Mouse (Mus musculus): Measurements from ENCODE around the gene Akap1. TPM values are rescaled to one million over a fixed set of nuclear protein-coding genes. Genes with fewer than 3 reads are reported as not detected.
A peak's percentile ranks its signal among the peaks of the same experiment; 100 is the strongest.

The Akap1 gene
- polyA plus RNA-seq, 1 experiment from 2014 or later = 9.6 TPM

GRCm38 (mm10) chr11:88838630-88839029 lies 25.8 kb downstream of the Akap1 start:
- Histone ChIP-seq H3K36me3 (replicated peaks; ENCODE audit: control insufficient read depth, insufficient read depth, low read depth, low read length) (no peaks in the 10 kb centered on the region), H3K4me2 (ENCODE audit: low read depth, low read length) (no peak overlapping the region), H3K27me3 (ENCODE audit: control insufficient read depth, insufficient read depth, low read length) (no peaks in the 10 kb centered on the region), H3K4me1 (ENCODE audit: control insufficient read depth, insufficient read depth, low read length) (no peaks in the 10 kb centered on the region), H3K27ac (replicated peaks; ENCODE audit: low read depth, low read length) (no peak overlapping the region), H3K4me3 (ENCODE audit: low read depth, low read length) (no peak overlapping the region), H3K9me3 (replicated peaks; ENCODE audit: control insufficient read depth, low read length) (no peaks in the 10 kb centered on the region), H3K9ac (replicated peaks; ENCODE audit: low read length) (no peak overlapping the region)
- DNase-seq (ENCODE audit: low spot score) (no peak), ATAC-seq (replicated peaks; ENCODE audit: insufficient number of reproducible peaks, low FRiP score, low TSS enrichment, low read depth) (no peak)
- 83% methylated on average over 13 of the region's 13 CpGs for WGBS

GRCm38 (mm10) chr11:88834606-88835005 lies 29.8 kb downstream of the Akap1 start:
- Histone ChIP-seq H3K9me3 (replicated peaks; ENCODE audit: control insufficient read depth, low read length) (no peaks in the 10 kb centered on the region), H3K27ac (replicated peaks; ENCODE audit: low read depth, low read length) (no peak overlapping the region), H3K4me2 (ENCODE audit: low read depth, low read length) (no peak overlapping the region), H3K4me3 (ENCODE audit: low read depth, low read length) (no peak overlapping the region), H3K4me1 (ENCODE audit: control insufficient read depth, insufficient read depth, low read length) (no peaks in the 10 kb centered on the region), H3K36me3 (replicated peaks; ENCODE audit: control insufficient read depth, insufficient read depth, low read depth, low read length) (no peaks in the 10 kb centered on the region), H3K27me3 (ENCODE audit: control insufficient read depth, insufficient read depth, low read length) (no peaks in the 10 kb centered on the region), H3K9ac (replicated peaks; ENCODE audit: low read length) (no peak overlapping the region)
- ATAC-seq (replicated peaks; ENCODE audit: insufficient number of reproducible peaks, low FRiP score, low TSS enrichment, low read depth) (no peak), DNase-seq (ENCODE audit: low spot score) (no peak)
- 91% methylated on average over 11 of the region's 11 CpGs for WGBS

- H3K27me3 ChIP-seq (ENCODE audit: control insufficient read depth, insufficient read depth, low read length) = no peaks in the 10 kb centered on the region
- H3K9ac ChIP-seq (replicated peaks; ENCODE audit: low read length) = no peak overlapping the region
- H3K9me3 ChIP-seq (replicated peaks; ENCODE audit: control insufficient read depth, low read length) = no peaks in the 10 kb centered on the region
- no peaks in the 10 kb centered on the region for H3K36me3 ChIP-seq (replicated peaks; ENCODE audit: control insufficient read depth, insufficient read depth, low read depth, low read length)
- no peaks in the 10 kb centered on the region for H3K4me1 ChIP-seq (ENCODE audit: control insufficient read depth, insufficient read depth, low read length)
- ATAC-seq (replicated peaks; ENCODE audit: insufficient number of reproducible peaks, low FRiP score, low TSS enrichment, low read depth) (no peak), DNase-seq (ENCODE audit: low spot score) (no peak)
- H3K4me3 ChIP-seq (ENCODE audit: low read depth, low read length) = no peak overlapping the region
- H3K4me2 ChIP-seq (ENCODE audit: low read depth, low read length) = no peak overlapping the region
- no peak overlapping the region for H3K27ac ChIP-seq (replicated peaks; ENCODE audit: low read depth, low read length)
- WGBS = 88% methylated on average over 14 of the region's 14 CpGs
These were observed 30.3 kb downstream of the Akap1 start for GRCm38 (mm10) chr11:88834134-88834533.

GRCm38 (mm10) chr11:88833099-88833498 lies 31.3 kb downstream of the Akap1 start:
- Histone ChIP-seq H3K36me3 (replicated peaks; ENCODE audit: control insufficient read depth, insufficient read depth, low read depth, low read length) (no peaks in the 10 kb centered on the region), H3K4me3 (ENCODE audit: low read depth, low read length) (no peak overlapping the region)
- no peak for ATAC-seq (replicated peaks; ENCODE audit: insufficient number of reproducible peaks, low FRiP score, low TSS enrichment, low read depth)

GRCm38 (mm10) chr11:88830257-88830804 lies 34.1 kb downstream of the Akap1 start:
- H3K27ac ChIP-seq (replicated peaks; ENCODE audit: low read depth, low read length) = no peak overlapping the region
- H3K4me1 ChIP-seq (ENCODE audit: control insufficient read depth, insufficient read depth, low read length) = no peaks in the 10 kb centered on the region
- no peaks in the 10 kb centered on the region for H3K27me3 ChIP-seq (ENCODE audit: control insufficient read depth, insufficient read depth, low read length)
- no peaks in the 10 kb centered on the region for H3K9me3 ChIP-seq (replicated peaks; ENCODE audit: control insufficient read depth, low read length)
- ATAC-seq (replicated peaks; ENCODE audit: insufficient number of reproducible peaks, low FRiP score, low TSS enrichment, low read depth) (no peak), DNase-seq (ENCODE audit: low spot score) (peak; percentile 48)
- no peak overlapping the region for H3K4me2 ChIP-seq (ENCODE audit: low read depth, low read length)
- H3K4me3 ChIP-seq (ENCODE audit: low read depth, low read length) = no peak overlapping the region
- no peaks in the 10 kb centered on the region for H3K36me3 ChIP-seq (replicated peaks; ENCODE audit: control insufficient read depth, insufficient read depth, low read depth, low read length)
- 94% methylated on average over 2 of the region's 2 CpGs for WGBS
- no peak overlapping the region for H3K9ac ChIP-seq (replicated peaks; ENCODE audit: low read length)

More at GRCm38 (mm10) chr11:88833099-88833498, 31.3 kb downstream of the Akap1 start:
- Histone ChIP-seq H3K4me1 (ENCODE audit: control insufficient read depth, insufficient read depth, low read length) (no peaks in the 10 kb centered on the region), H3K9ac (replicated peaks; ENCODE audit: low read length) (no peak overlapping the region), H3K27ac (replicated peaks; ENCODE audit: low read depth, low read length) (no peak overlapping the region), H3K27me3 (ENCODE audit: control insufficient read depth, insufficient read depth, low read length) (no peaks in the 10 kb centered on the region), H3K4me2 (ENCODE audit: low read depth, low read length) (no peak overlapping the region), H3K9me3 (replicated peaks; ENCODE audit: control insufficient read depth, low read length) (no peaks in the 10 kb centered on the region)
- DNase-seq (ENCODE audit: low spot score) = no peak
- 89% methylated on average over 4 of the region's 4 CpGs for WGBS

- ATAC-seq (replicated peaks; ENCODE audit: insufficient number of reproducible peaks, low FRiP score, low TSS enrichment, low read depth) (no peak), DNase-seq (ENCODE audit: low spot score) (no peak)
- no peak overlapping the region for H3K4me2 ChIP-seq (ENCODE audit: low read depth, low read length)
- no peak overlapping the region for H3K4me3 ChIP-seq (ENCODE audit: low read depth, low read length)
- H3K36me3 ChIP-seq (replicated peaks; ENCODE audit: control insufficient read depth, insufficient read depth, low read depth, low read length) = no peaks in the 10 kb centered on the region
- no peaks in the 10 kb centered on the region for H3K9me3 ChIP-seq (replicated peaks; ENCODE audit: control insufficient read depth, low read length)
- H3K9ac ChIP-seq (replicated peaks; ENCODE audit: low read length) = no peak overlapping the region
- H3K27ac ChIP-seq (replicated peaks; ENCODE audit: low read depth, low read length) = no peak overlapping the region
- no peaks in the 10 kb centered on the region for H3K4me1 ChIP-seq (ENCODE audit: control insufficient read depth, insufficient read depth, low read length)
- no peaks in the 10 kb centered on the region for H3K27me3 ChIP-seq (ENCODE audit: control insufficient read depth, insufficient read depth, low read length)
These were observed 35.9 kb downstream of the Akap1 start for GRCm38 (mm10) chr11:88828528-88828927.

GRCm38 (mm10) chr11:88825909-88826308 lies 38.5 kb downstream of the Akap1 start:
- no peak overlapping the region for H3K4me3 ChIP-seq (ENCODE audit: low read depth, low read length)
- peaks cover 3% of the 10 kb centered on the region; the same call in 1 of the 2 replicates for H3K27me3 ChIP-seq (ENCODE audit: control insufficient read depth, insufficient read depth, low read length)
- no peaks in the 10 kb centered on the region for H3K9me3 ChIP-seq (replicated peaks; ENCODE audit: control insufficient read depth, low read length)
- ATAC-seq (replicated peaks; ENCODE audit: insufficient number of reproducible peaks, low FRiP score, low TSS enrichment, low read depth) (no peak), DNase-seq (ENCODE audit: low spot score) (no peak)
- H3K27ac ChIP-seq (replicated peaks; ENCODE audit: low read depth, low read length) = no peak overlapping the region
- H3K36me3 ChIP-seq (replicated peaks; ENCODE audit: control insufficient read depth, insufficient read depth, low read depth, low read length) = no peaks in the 10 kb centered on the region
- H3K4me2 ChIP-seq (ENCODE audit: low read depth, low read length) = no peak overlapping the region
- H3K4me1 ChIP-seq (ENCODE audit: control insufficient read depth, insufficient read depth, low read length) = peaks cover 7% of the 10 kb centered on the region
- WGBS = 48% methylated on average over 7 of the region's 7 CpGs
- no peak overlapping the region for H3K9ac ChIP-seq (replicated peaks; ENCODE audit: low read length)

- Histone ChIP-seq H3K36me3 (replicated peaks; ENCODE audit: control insufficient read depth, insufficient read depth, low read depth, low read length) (no peaks in the 10 kb centered on the region), H3K4me3 (ENCODE audit: low read depth, low read length) (no peak overlapping the region), H3K9ac (replicated peaks; ENCODE audit: low read length) (no peak overlapping the region), H3K4me1 (ENCODE audit: control insufficient read depth, insufficient read depth, low read length) (peaks cover 7% of the 10 kb centered on the region), H3K27me3 (ENCODE audit: control insufficient read depth, insufficient read depth, low read length) (peaks cover 3% of the 10 kb centered on the region; the same call in 1 of the 2 replicates), H3K27ac (replicated peaks; ENCODE audit: low read depth, low read length) (no peak overlapping the region), H3K9me3 (replicated peaks; ENCODE audit: control insufficient read depth, low read length) (no peaks in the 10 kb centered on the region), H3K4me2 (ENCODE audit: low read depth, low read length) (peak overlapping the region; percentile 34)
- peak; percentile 58 for ATAC-seq (replicated peaks; ENCODE audit: insufficient number of reproducible peaks, low FRiP score, low TSS enrichment, low read depth)
- DNase-seq (ENCODE audit: low spot score) = peak; percentile 94
- WGBS = 3% methylated on average over 7 of the region's 7 CpGs
These were observed 41.4 kb downstream of the Akap1 start for GRCm38 (mm10) chr11:88822991-88823390.
